Mouse (Mus musculus): Measurements from ENCODE around the gene AI481877. TPM values are rescaled to one million over a fixed set of nuclear protein-coding genes. Genes with fewer than 3 reads are reported as not detected.

AI481877 gene
- polyA plus RNA-seq, 1 experiment from 2014 or later, result not detected

- 89% methylated on average over 7 of the region's 7 CpGs for WGBS
- Histone ChIP-seq H3K27me3 (no peaks in the 10 kb centered on the region), H3K4me1 (peaks cover 38% of the 10 kb centered on the region), H3K36me3 (0 out of 2 replicates have a peak, but pooled peaks cover 3% of the 10 kb centered on the region), H3K9ac (no peak overlapping the region), H3K4me2 (no peak overlapping the region), H3K9me3 (replicated peaks) (no peaks in the 10 kb centered on the region), H3K27ac (no peak overlapping the region), H3K4me3 (replicated peaks) (no peak overlapping the region)
- no peak for ATAC-seq (replicated peaks; ENCODE audit: low FRiP score)
Observed at GRCm38 (mm10) chr4:59009186-59009585, 129.6 kb downstream of the AI481877 start.

GRCm38 (mm10) chr4:59007974-59008373 lies 130.8 kb downstream of the AI481877 start:
- Histone ChIP-seq H3K27ac (no peak overlapping the region), H3K36me3 (no peaks in the 10 kb centered on the region), H3K4me2 (no peak overlapping the region), H3K9me3 (replicated peaks) (no peaks in the 10 kb centered on the region), H3K9ac (no peak overlapping the region), H3K27me3 (no peaks in the 10 kb centered on the region), H3K4me3 (replicated peaks) (no peak overlapping the region), H3K4me1 (peaks cover 43% of the 10 kb centered on the region)
- no peak for ATAC-seq (replicated peaks; ENCODE audit: low FRiP score)
- 78% methylated on average over 5 of the region's 5 CpGs for WGBS

- ATAC-seq (replicated peaks; ENCODE audit: low FRiP score), result no peak
- H3K4me2 ChIP-seq, result no peak overlapping the region
- H3K27ac ChIP-seq, result no peak overlapping the region
- no peak overlapping the region for H3K4me3 ChIP-seq (replicated peaks)
- no peak overlapping the region for H3K9ac ChIP-seq
- no peaks in the 10 kb centered on the region for H3K9me3 ChIP-seq (replicated peaks)
- no peaks in the 10 kb centered on the region for H3K36me3 ChIP-seq
- peaks cover 47% of the 10 kb centered on the region for H3K4me1 ChIP-seq
- no peaks in the 10 kb centered on the region for H3K27me3 ChIP-seq
- 70% methylated on average over 6 of the region's 6 CpGs for WGBS
Observed at GRCm38 (mm10) chr4:59007016-59007415, 131.8 kb downstream of the AI481877 start.

GRCm38 (mm10) chr4:59006211-59006610 lies 132.6 kb downstream of the AI481877 start:
- Histone ChIP-seq H3K36me3 (no peaks in the 10 kb centered on the region), H3K27ac (no peak overlapping the region), H3K4me1 (peaks cover 47% of the 10 kb centered on the region), H3K9me3 (replicated peaks) (no peaks in the 10 kb centered on the region), H3K27me3 (no peaks in the 10 kb centered on the region), H3K4me3 (replicated peaks) (no peak overlapping the region), H3K9ac (no peak overlapping the region), H3K4me2 (no peak overlapping the region)
- ATAC-seq (replicated peaks; ENCODE audit: low FRiP score), result no peak
- WGBS, result 31% methylated on average over 8 of the region's 8 CpGs

DNA sequence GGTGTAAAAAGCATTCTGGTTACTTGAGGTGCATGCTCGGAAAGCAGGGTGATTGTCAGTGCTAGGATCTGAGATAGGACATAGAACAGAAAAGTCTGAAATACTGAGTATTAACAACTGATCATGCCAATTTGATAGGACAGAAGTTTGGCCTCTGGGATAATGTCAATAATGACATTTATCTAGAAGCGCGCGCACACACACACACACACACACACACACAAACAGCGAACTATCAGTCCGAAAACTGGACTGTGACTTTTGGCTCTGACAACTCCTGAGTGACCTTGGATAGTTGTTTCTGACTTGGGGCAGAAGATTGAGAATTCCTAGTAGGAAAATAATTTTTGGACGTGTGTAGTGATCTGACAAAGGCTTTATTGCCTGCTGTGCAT lies 135.0 kb downstream of the AI481877 start:
- ATAC-seq (replicated peaks; ENCODE audit: low FRiP score), result no peak
- Histone ChIP-seq H3K4me2 (peak overlapping the region; percentile 88), H3K27me3 (no peaks in the 10 kb centered on the region), H3K4me3 (replicated peaks) (peak overlapping the region; percentile 99), H3K27ac (peak overlapping the region; percentile 88; the same call in 1 of the 2 replicates), H3K9me3 (replicated peaks) (no peaks in the 10 kb centered on the region), H3K9ac (peak overlapping the region; percentile 95), H3K36me3 (no peaks in the 10 kb centered on the region), H3K4me1 (peaks cover 47% of the 10 kb centered on the region)
- 31% methylated on average over 7 of the region's 7 CpGs for WGBS

- peak within 1 kb of the TSS; percentile 88 for H3K27ac ChIP-seq
- peak within 1 kb of the TSS; percentile 99 for H3K4me3 ChIP-seq (replicated peaks)
- H3K9me3 ChIP-seq (replicated peaks), result no peaks in the 10 kb centered on the region
- peak within 1 kb of the TSS; percentile 88 for H3K4me2 ChIP-seq
- H3K9ac ChIP-seq, result peak within 1 kb of the TSS; percentile 95
- H3K27me3 ChIP-seq, result no peaks in the 10 kb centered on the region
- under 1% methylated on average over 88 of the region's 89 CpGs for WGBS
- peaks cover 48% of the 10 kb centered on the region for H3K4me1 ChIP-seq
- no peaks in the 10 kb centered on the region for H3K36me3 ChIP-seq
- peak; percentile 99 for ATAC-seq (replicated peaks; ENCODE audit: low FRiP score)
Observed at GRCm38 (mm10) chr4:59002948-59003805, 135.6 kb downstream of the AI481877 start, which contains the start of gene Gm20503. Gm20503 (plus strand) TSS chr4:59003210.

DNA sequence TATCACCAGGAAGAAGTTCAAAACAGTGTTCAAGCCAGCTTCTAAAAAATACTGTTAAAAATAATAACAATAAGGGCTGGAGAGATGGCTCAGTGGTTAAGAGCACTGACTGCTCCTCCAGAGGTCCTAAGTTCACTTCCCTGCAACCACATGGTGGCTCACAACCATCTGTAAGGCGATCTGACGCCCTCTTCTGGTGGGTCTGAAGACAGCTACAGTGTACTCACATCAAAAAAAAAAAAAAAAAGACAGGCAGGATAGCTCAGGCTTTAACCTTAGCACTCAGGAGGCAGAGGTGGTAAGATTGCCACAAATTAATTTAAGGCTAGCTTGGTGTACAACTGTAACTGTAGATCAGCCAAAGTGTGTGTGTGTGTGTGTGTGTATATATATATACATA lies 138.2 kb downstream of the AI481877 start:
- Histone ChIP-seq H3K4me1 (peaks cover 38% of the 10 kb centered on the region), H3K27ac (no peak overlapping the region), H3K4me3 (replicated peaks) (no peak overlapping the region), H3K9ac (no peak overlapping the region), H3K4me2 (no peak overlapping the region), H3K27me3 (no peaks in the 10 kb centered on the region), H3K9me3 (replicated peaks) (no peaks in the 10 kb centered on the region), H3K36me3 (no peaks in the 10 kb centered on the region)
- 0% methylated on average over 2 of the region's 2 CpGs for WGBS
- ATAC-seq (replicated peaks; ENCODE audit: low FRiP score), result no peak

DNA sequence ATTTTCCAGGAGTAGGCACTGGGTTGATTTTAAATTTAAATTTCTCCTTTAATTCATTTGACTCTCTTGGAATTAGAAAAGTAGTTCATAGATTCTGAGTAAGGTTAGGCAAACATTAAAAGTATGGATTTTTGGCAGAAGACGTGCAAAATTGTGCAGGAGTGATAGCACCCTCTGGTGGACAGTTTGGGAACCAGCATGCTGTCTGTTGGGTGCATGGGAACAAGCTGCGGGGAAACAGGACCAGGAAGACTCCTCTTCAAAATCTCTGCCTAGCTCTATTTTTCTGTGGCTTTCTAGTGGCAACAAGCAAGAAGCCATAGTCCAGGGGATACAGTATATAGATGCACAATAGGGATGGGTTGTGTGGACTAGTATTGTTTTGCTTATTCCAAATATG lies 139.1 kb downstream of the AI481877 start:
- Histone ChIP-seq H3K27me3 (no peaks in the 10 kb centered on the region), H3K4me1 (peaks cover 39% of the 10 kb centered on the region), H3K4me2 (no peak overlapping the region), H3K4me3 (replicated peaks) (no peak overlapping the region), H3K36me3 (no peaks in the 10 kb centered on the region), H3K9me3 (replicated peaks) (no peaks in the 10 kb centered on the region), H3K27ac (no peak overlapping the region), H3K9ac (no peak overlapping the region)
- ATAC-seq (replicated peaks; ENCODE audit: low FRiP score), result no peak
- WGBS, result 10% methylated on average over 2 of the region's 2 CpGs

GRCm38 (mm10) chr4:58998688-58999087 lies 140.1 kb downstream of the AI481877 start:
- 84% methylated on average over 1 of the region's 1 CpGs for WGBS
- no peak overlapping the region for H3K27ac ChIP-seq

DNA sequence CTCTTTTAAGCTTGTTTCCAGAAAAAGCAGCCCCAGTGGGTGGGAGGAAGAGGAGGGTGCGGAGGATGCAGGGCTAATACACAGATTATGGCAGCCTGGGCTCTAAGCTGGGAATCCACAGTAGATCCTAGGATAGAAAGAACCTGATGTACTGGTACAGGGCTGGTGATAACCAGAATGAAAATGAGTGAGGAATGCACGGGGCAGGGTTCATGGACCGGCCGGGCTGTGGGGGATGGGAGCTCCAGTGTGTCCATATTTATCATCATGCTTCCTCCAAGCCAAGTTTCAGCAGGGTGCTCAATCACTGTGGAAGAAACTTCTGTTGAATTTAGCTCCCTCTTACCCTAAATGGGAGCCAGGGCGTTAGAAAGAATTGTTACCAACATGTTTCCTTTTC lies 141.7 kb downstream of the AI481877 start:
- Histone ChIP-seq H3K27me3 (0 out of 2 replicates have a peak, but pooled peaks cover 3% of the 10 kb centered on the region), H3K4me1 (peaks cover 25% of the 10 kb centered on the region), H3K4me2 (no peak overlapping the region), H3K27ac (peak overlapping the region; percentile 10; the same call in 1 of the 2 replicates), H3K9ac (no peak overlapping the region), H3K36me3 (no peaks in the 10 kb centered on the region), H3K9me3 (replicated peaks) (no peaks in the 10 kb centered on the region), H3K4me3 (replicated peaks) (no peak overlapping the region)
- no peak for ATAC-seq (replicated peaks; ENCODE audit: low FRiP score)
- 55% methylated on average over 5 of the region's 5 CpGs for WGBS

More at GRCm38 (mm10) chr4:58998688-58999087, 140.1 kb downstream of the AI481877 start:
- no peaks in the 10 kb centered on the region for H3K36me3 ChIP-seq
- H3K4me2 ChIP-seq, result no peak overlapping the region
- no peak overlapping the region for H3K4me3 ChIP-seq (replicated peaks)
- peaks cover 30% of the 10 kb centered on the region for H3K4me1 ChIP-seq
- no peak overlapping the region for H3K9ac ChIP-seq
- no peak for ATAC-seq (replicated peaks; ENCODE audit: low FRiP score)
- H3K27me3 ChIP-seq, result no peaks in the 10 kb centered on the region
- no peaks in the 10 kb centered on the region for H3K9me3 ChIP-seq (replicated peaks)

DNA sequence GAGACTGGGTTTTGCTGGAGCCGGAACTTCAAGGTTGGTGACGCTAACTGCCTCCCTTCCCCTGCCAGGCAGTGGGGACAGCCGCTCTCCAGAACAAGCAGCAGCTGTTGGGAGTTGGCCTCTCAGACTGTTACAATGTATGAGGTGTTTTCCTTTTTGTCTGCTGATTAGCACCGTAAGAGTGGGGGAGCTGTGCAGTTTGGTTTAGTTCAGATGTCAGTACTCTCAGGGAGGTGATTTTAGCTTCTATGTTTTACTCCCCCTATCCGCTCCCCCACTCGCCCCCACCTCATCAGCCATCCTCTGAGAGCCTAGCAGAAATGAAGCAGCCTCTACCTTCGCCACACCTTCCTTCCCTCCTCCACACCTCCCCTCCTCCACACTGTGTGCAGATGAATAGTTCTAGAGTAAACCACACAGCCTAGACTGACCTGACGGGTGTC lies 143.5 kb downstream of the AI481877 start:
- H3K27ac ChIP-seq, result peak overlapping the region; percentile 30; the same call in 1 of the 2 replicates

DNA sequence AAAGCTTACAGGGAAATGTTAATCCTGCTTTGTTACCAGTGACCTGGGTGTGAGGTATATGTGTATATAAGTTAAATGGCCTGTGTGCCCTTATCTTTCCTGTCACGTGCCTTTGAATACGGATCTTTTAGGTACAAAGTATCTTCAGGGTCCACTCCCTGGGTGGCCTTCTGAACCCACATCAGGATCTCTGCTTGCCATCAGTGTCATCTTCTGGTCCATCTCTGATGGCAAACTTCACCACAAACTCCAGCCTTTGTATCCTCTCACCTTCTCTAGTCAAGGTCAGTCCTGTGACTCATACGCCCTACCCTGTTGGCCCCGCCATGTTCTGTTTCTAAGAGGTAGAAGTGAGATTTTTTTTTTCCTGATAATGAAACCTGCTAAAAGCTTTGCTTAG lies 144.0 kb downstream of the AI481877 start, which contains the start of gene Dnajc25:
Dnajc25 (plus strand) TSS at position 301 of the 400 bp plus-strand sequence.
- no peak for ATAC-seq (replicated peaks; ENCODE audit: low FRiP score)
- WGBS, result 69% methylated on average over 4 of the region's 4 CpGs

More for the DNA sequence above, 143.5 kb downstream of the AI481877 start:
- ATAC-seq (replicated peaks; ENCODE audit: low FRiP score), result peak; percentile 83
- Histone ChIP-seq H3K27me3 (0 out of 2 replicates have a peak, but pooled peaks cover 3% of the 10 kb centered on the region), H3K4me2 (peak overlapping the region; percentile 24; the same call in 1 of the 2 replicates), H3K4me3 (replicated peaks) (no peak overlapping the region), H3K4me1 (peaks cover 25% of the 10 kb centered on the region), H3K9ac (no peak overlapping the region), H3K9me3 (replicated peaks) (no peaks in the 10 kb centered on the region), H3K36me3 (no peaks in the 10 kb centered on the region)
- WGBS, result 30% methylated on average over 8 of the region's 8 CpGs

More for the DNA sequence above, 144.0 kb downstream of the AI481877 start, which contains the start of gene Dnajc25:
- Histone ChIP-seq H3K27ac (peak within 1 kb of the TSS; percentile 30; the same call in 1 of the 2 replicates), H3K4me1 (peaks cover 23% of the 10 kb centered on the region), H3K4me3 (replicated peaks) (no peak within 1 kb of the TSS), H3K4me2 (peak within 1 kb of the TSS; percentile 24; the same call in 1 of the 2 replicates), H3K36me3 (no peaks in the 10 kb centered on the region), H3K9me3 (replicated peaks) (no peaks in the 10 kb centered on the region), H3K27me3 (0 out of 2 replicates have a peak, but pooled peaks cover 3% of the 10 kb centered on the region), H3K9ac (no peak within 1 kb of the TSS)
